Mouse (Mus musculus) gastrocnemius, adult 2 months (tissue): ENCODE results near the gene Psip1. TPM values are rescaled to one million over a fixed set of nuclear protein-coding genes. Genes with fewer than 3 reads are reported as not detected.
A peak's percentile ranks its signal among the peaks of the same experiment; 100 is the strongest.

Experiments
- DNase-seq: peaks from one replicate; pipeline ENCODE4 v3.0.0; 2022
- H3K27ac ChIP-seq: fragments of 200-600 bp; 2 replicates; pipeline ENCODE4 v1.8.1; 2022; ENCODE audit warnings: mild to moderate bottlenecking
- H3K4me3 ChIP-seq: fragments of 200-600 bp; 2 replicates; pipeline ENCODE4 v1.8.1; 2022; ENCODE audit warnings: mild to moderate bottlenecking, moderate library complexity
- CTCF ChIP-seq: fragments of 200-600 bp; IDR thresholded peaks from 2 replicates; pipeline ENCODE4 v1.8.1; 2022; ENCODE audit warnings: antibody characterized with exemption, mild to moderate bottlenecking, moderate library complexity
- intact Hi-C: fragments of 180-260 bp; cut with DNase I; formaldehyde crosslinking; loops from one replicate; pipeline ENCODE4 v1.15.1; 2025
- total RNA-seq, 2 experiments: library from RNA; stranded (reverse); gene quantifications; 2 replicates each; pipeline ENCODE4 v1.2.3; 2021

The Psip1 gene
- total RNA-seq, 2 experiments from 2014 or later = 14.8 to 19.4 TPM

DNA sequence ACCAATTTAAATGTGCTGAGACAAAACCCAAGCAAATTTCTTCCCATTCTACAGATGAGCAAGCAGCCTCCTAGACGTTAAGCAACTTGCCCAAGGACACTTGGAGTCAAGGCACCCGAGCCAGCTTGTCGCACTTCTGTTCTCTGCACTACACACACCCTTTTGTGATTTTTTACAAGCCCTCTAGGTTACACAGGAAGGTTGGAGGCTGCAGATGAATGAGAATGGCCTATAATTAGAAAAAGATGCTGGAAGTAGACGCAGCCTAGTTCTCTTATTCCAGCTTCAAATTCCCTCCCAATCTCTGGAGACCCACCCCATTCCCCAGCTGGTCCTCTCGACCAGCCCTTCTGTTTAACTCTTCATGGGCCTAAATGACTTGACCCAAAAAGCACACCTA is 2.9 kb upstream of the Psip1 start:
- TF ChIP-seq CTCF = no peak
- intact Hi-C loops = no loop called here
- H3K27ac ChIP-seq = no peak overlapping the region
- DNase-seq = no peak
- H3K4me3 ChIP-seq = no peak overlapping the region

DNA sequence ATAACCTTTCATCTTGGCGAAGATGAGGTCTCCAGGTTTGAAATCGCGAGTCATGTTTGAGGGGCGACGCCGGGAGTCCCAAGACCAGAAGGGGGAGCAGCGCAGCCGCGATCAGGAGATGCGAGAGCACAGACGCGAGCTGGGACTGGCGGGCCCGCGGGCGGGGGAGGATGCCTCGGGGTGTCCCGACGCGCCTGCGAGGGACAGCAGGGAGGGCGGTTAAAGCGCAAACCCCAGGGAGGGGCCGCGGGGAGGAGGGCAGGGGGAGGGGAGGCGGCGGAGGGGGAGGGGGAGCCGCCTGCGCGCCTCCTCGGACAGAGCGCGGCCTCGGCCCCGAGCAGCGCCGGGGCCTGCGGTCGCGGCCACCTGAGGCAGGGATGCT is 533 bp downstream of the Psip1 start:
- peak; percentile 91 for DNase-seq
- Histone ChIP-seq H3K27ac (peak overlapping the region; percentile 99), H3K4me3 (peak overlapping the region; percentile 95)
- peak; percentile 70 for TF ChIP-seq CTCF
- intact Hi-C loops = loop anchor here (2.0 kb wide), 2 partner anchors 39 to 85 kb away; partner anchors contain the start of gene Ccdc171

DNA sequence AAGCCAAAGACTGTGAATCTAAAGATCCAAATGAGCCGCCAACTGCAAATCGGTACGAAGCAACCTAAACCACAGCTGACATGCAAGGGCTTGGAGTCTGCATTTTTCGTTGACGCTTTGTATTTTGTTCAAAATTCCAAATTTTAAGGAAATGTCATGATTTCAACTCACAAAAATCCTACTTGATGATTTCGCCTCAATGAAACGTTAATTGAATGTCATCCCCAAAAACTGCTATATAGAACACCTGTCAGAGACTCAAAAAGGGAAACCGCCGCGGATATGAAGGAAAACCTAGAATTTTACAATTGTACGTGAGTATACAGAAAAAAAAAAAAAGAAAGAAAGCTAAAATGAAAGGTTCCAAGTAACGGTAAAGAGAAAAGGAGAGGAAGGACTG is 1.0 kb downstream of the Psip1 start:
- intact Hi-C loops = loop anchor here (2.0 kb wide), 1 partner anchor 86 kb away; no protein-coding TSS in a partner anchor
- no peak for DNase-seq
- peak overlapping the region; percentile 95 for H3K4me3 ChIP-seq
- peak overlapping the region; percentile 99 for H3K27ac ChIP-seq
- no peak for TF ChIP-seq CTCF

DNA sequence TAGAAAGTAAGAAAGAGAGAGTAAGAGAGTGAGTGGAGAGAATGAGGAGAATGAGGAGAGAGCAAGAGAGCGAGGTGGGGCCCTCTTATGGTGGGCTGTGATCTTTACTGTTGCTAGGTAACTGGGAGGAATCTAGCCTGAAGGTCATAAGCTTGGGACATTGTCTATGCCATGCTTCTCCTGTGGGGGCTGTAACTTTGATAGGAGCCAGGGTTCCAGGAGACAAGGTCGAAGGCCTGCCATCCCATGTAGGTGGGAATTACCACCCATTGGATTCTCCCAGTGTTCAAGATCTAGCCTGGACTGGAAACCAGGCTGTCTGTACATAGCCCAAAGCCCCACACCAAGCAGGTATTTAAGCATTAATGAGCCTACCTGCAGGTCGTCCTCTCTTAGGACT is 18.1 kb downstream of the Psip1 start:
- no peak for DNase-seq
- Histone ChIP-seq H3K27ac (no peak overlapping the region), H3K4me3 (no peak overlapping the region)
- TF ChIP-seq CTCF = no peak
- intact Hi-C loops = no loop called here

DNA sequence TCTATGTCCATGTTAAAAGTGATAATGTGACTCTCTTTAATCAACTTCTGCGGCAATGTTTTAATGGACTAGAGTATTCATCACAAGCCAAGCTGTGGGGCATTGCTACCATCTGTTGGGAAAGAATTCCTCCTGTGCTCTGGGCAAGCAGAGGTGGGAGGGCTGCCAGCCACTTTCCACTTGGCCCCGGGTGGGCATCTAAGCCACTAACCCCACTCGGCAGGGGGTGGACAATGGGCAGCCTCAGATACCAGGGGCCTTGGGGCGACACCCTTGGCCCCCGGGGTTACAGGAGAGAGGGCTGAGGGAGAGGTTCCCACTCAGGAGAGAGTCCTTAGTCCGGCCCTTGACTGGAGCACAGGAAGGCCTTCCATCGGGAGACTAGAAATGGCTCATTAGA is 18.6 kb downstream of the Psip1 start:
- H3K27ac ChIP-seq = no peak overlapping the region
- H3K4me3 ChIP-seq = no peak overlapping the region
- intact Hi-C loops = no loop called here
- no peak for TF ChIP-seq CTCF
- DNase-seq = no peak

DNA sequence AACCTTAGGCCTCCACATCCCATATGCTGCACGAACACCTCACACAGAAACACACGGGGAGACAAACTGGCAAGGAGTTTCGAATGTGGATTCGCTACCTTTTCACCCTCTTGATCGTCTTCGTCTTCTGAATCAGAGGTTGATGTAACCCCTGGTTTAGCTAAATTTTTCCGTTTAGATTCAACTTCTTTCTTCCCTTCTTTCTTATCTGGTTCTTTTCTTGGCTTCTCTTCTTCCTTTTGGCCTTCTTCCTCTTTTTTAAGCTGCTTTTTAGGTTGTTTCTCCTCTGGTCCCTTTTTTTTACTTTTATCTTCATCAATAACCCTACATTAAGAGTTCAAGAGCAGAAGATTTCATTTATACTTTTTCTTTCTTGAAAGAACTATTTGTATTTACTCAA is 21.4 kb downstream of the Psip1 start:
- intact Hi-C loops = no loop called here
- no peak for DNase-seq
- Histone ChIP-seq H3K27ac (no peak overlapping the region), H3K4me3 (no peak overlapping the region)
- TF ChIP-seq CTCF = no peak

DNA sequence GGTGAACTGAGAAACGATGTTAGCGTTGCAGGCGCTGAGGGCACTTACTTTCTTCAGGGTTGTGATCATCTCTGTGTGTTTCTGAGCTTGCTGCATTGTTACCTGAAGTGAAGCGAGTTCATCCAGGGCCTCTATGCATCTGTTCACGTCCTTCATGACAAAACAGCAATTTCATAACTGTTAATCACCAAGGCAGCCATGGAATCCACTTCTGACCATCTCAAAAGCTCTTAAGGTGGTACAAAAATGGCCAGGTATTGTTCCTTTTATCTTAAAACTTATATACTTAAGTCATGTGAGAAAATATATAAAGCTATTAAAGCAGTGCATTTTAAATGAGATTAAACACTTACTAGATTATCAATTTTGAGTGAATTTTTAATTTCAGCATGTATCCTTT is 26.2 kb downstream of the Psip1 start:
- no peak for TF ChIP-seq CTCF
- intact Hi-C loops = no loop called here

DNA sequence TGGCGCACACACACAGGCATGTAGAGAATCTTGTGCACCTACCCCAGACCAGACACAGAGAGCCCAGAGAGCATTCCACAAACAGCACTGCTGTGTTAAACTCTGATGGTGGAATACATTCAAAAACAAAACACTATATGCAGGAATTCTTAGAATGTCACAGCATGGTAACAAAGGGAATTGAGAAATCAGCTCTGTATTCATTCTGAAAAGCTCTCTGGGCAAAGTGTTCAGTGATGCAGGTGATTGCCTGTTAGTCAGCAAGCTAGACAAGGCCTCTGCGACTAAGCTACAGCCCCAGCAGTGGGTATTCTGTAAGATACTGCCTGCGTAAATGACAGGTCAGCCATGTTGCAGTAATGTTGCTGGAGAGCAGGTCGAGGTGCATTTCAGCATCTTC is 35.5 kb downstream of the Psip1 start:
- H3K4me3 ChIP-seq = no peak overlapping the region
- no peak for DNase-seq
- no peak overlapping the region for H3K27ac ChIP-seq
- intact Hi-C loops = no loop called here
- no peak for TF ChIP-seq CTCF

More for the DNA sequence above, 26.2 kb downstream of the Psip1 start:
- no peak for DNase-seq
- Histone ChIP-seq H3K4me3 (no peak overlapping the region), H3K27ac (no peak overlapping the region)

DNA sequence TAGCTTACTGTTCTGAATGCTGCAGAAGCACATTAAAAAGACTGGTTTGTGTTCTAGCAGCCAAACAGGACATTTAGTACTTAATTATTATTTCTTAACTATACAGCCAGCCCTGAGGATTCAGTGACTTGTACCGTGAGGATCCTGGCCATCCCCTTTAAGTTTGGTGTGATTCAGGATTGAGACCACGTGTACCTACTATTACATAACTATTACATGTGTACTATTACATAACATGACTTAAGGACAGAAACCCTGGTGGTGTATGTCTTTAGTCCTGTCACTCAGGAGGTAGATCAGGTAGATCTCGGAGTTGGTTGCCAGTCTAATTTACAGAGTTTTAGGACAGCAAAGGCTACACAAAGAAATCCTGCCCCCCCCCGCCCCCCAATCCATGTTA is 45.2 kb downstream of the Psip1 start:
- no peak for TF ChIP-seq CTCF
- intact Hi-C loops = no loop called here
- no peak overlapping the region for H3K27ac ChIP-seq
- no peak for DNase-seq
- no peak overlapping the region for H3K4me3 ChIP-seq

DNA sequence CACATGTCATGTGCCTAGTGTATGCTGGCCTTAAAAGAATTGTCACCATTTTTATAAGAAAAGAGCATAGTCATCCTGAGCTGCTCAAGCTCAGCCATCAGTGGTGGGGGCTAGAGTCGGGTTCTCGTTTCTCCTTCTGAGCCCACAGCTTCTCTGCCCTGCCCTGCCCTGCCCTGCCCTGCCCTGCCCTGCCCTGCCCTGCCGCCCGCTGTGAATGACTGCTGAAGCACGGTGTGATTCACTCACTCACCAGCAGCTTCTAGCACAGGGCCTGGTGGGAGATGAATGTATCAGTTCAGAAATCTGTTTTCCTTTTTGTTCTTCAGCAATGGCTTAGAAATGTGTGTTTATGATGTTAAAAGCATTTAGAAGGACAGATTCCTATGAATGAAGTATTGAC is 47.2 kb downstream of the Psip1 start:
- Histone ChIP-seq H3K4me3 (no peak overlapping the region), H3K27ac (0 out of 2 replicates have a peak overlapping the region, but pooled peaks have one; percentile 56)
- TF ChIP-seq CTCF = no peak
- DNase-seq = no peak
- intact Hi-C loops = no loop called here

DNA sequence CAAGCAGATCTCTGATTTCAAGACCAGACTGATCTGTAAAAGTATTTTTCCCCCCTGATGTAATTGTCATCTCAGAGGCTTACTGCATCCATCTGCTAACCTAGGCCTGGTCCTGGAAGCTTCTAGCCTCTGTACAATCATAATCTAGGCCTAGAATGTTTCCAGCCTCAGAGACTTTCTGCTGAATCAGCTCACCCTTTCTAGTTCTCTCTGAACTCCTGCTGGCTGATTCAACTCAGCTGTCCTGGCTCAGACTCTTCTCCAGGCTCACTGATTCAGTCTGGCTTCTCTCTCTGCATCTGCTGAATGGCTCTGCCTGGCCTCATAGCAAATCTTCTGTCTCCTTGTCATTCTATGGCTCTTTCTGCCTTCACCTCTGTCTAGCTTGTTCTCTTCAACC is 48.1 kb downstream of the Psip1 start:
- intact Hi-C loops = no loop called here
- peak overlapping the region; percentile 56 for H3K27ac ChIP-seq
- TF ChIP-seq CTCF = no peak

DNA sequence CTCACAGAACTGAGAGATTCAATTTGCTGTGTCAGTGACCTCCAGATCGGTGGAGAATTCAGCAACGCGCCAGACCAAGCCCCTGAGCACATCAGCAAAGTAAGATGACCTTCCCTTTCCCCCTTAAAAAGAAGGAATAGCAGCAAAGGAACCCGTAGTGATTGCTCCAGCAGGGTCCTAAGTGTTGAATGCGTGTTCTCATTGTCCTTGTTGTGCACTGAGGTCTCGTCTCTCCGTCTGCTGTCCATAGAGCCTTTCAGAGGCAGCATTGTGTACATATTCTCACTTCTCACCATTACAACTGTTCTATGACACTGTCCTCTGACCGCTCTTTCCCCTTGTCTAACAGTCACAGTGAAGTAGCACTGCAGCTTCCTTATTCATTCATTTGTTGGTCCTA is 49.9 kb downstream of the Psip1 start:
- TF ChIP-seq CTCF = no peak
- no peak overlapping the region for H3K4me3 ChIP-seq
- H3K27ac ChIP-seq = peak overlapping the region; percentile 78
- intact Hi-C loops = no loop called here
- DNase-seq = no peak

More for the DNA sequence above, 48.1 kb downstream of the Psip1 start:
- H3K4me3 ChIP-seq = no peak overlapping the region
- DNase-seq = no peak

DNA sequence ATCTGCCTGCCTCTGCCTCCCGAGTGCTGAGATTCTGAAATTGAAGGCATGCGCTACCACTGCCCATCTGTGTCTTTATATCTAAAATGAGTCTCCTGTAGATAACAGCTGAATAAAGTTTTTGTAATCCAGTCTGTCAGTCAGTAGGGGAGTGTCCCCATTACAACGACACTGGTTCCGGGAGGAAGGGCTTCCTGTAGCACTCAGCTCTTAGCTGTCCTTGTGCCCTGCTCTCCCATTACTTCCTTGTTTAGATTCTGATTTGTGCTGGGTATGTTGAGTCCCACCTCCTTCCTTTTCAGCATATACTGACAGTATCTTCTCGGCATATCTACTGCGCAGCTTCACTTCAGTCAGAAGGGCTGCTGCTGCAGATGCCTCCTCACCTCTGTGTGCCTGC is 53.4 kb downstream of the Psip1 start:
- no peak overlapping the region for H3K4me3 ChIP-seq
- no peak overlapping the region for H3K27ac ChIP-seq
- intact Hi-C loops = no loop called here
- DNase-seq = no peak
- no peak for TF ChIP-seq CTCF

DNA sequence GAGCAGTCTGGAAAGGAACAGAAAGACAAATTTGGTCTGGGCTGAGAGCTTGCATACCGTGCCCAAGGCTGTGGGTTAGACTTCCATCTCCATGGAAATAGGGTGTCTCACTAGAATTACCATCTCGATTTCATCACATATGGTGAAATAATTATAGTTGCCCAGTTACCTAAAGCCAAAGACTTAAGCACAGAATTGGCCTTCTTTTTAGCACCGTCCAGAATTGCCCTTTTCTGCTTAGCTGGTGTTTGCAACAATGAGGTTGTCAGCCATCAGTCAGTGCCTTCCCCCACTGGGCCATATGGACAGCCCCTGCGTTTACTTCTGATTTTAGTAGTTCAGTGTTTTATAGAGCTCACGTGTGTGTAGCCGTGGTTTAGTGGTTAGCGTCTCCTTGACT is 54.3 kb downstream of the Psip1 start:
- intact Hi-C loops = no loop called here
- H3K4me3 ChIP-seq = no peak overlapping the region
- H3K27ac ChIP-seq = no peak overlapping the region
- no peak for TF ChIP-seq CTCF
- no peak for DNase-seq

DNA sequence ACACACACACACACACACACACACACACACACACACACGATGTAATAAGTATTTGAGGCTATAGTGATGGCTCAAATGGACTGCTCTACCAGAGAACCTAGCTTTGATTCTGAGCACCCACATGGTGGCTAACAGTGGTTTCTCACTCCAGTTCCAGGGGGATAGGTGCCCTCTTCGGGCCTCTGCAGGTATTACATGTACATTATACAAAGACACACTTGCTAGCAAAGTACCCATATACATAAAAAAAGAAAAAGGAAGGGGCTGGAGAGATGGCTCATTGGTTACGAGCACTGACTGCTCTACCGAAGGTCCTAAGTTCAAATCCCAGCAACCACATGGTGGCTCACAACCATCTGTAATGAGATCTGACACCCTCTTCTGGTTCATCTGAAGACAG is 57.4 kb downstream of the Psip1 start:
- H3K4me3 ChIP-seq = no peak overlapping the region
- DNase-seq = no peak
- intact Hi-C loops = no loop called here
- peak; percentile 33; the same call in 1 of the 2 replicates for TF ChIP-seq CTCF
- H3K27ac ChIP-seq = no peak overlapping the region
